Mouse (Mus musculus): ENCODE results near the gene Ccdc92. TPM values are rescaled to one million over a fixed set of nuclear protein-coding genes. Genes with fewer than 3 reads are reported as not detected.

Gene Ccdc92
- polyA plus RNA-seq, 1 experiment from 2014 or later: 26.4 TPM

- peaks cover 2% of the 10 kb centered on the region; the same call in 1 of the 2 replicates for H3K36me3 ChIP-seq (ENCODE audit: control insufficient read depth, insufficient read depth, low read length)
Observed at GRCm38 (mm10) chr5:124896135-124896534, 33.9 kb upstream of the Ccdc92 start.

GRCm38 (mm10) chr5:124891921-124892370 is 29.7 kb upstream of the Ccdc92 start:
- Histone ChIP-seq H3K4me2 (ENCODE audit: low read depth) (no peak overlapping the region), H3K36me3 (ENCODE audit: control insufficient read depth, insufficient read depth, low read length) (peaks cover 4% of the 10 kb centered on the region; the same call in 1 of the 2 replicates), H3K27me3 (ENCODE audit: control insufficient read depth, insufficient read depth, low read length) (no peaks in the 10 kb centered on the region), H3K9ac (ENCODE audit: low read length) (no peak overlapping the region), H3K4me3 (ENCODE audit: low read depth, low read length) (no peak overlapping the region), H3K9me3 (ENCODE audit: control insufficient read depth, low read length) (no peaks in the 10 kb centered on the region), H3K27ac (ENCODE audit: low read depth, low read length) (peak overlapping the region; percentile 9; the same call in 1 of the 2 replicates), H3K4me1 (ENCODE audit: control insufficient read depth, insufficient read depth, low read length) (peaks cover 7% of the 10 kb centered on the region)
- ATAC-seq (ENCODE audit: insufficient read depth, low FRiP score, low TSS enrichment) (no peak), DNase-seq (ENCODE audit: low spot score) (no peak)
- WGBS: 51% methylated on average over 3 of the region's 3 CpGs

More at GRCm38 (mm10) chr5:124896135-124896534, 33.9 kb upstream of the Ccdc92 start:
- H3K4me1 ChIP-seq (ENCODE audit: control insufficient read depth, insufficient read depth, low read length): no peaks in the 10 kb centered on the region
- no peak overlapping the region for H3K4me3 ChIP-seq (ENCODE audit: low read depth, low read length)
- WGBS: 60% methylated on average over 7 of the region's 8 CpGs
- no peak for ATAC-seq (ENCODE audit: insufficient read depth, low FRiP score, low TSS enrichment)
- no peak for DNase-seq (ENCODE audit: low spot score)
- H3K9me3 ChIP-seq (ENCODE audit: control insufficient read depth, low read length): no peaks in the 10 kb centered on the region
- H3K27me3 ChIP-seq (ENCODE audit: control insufficient read depth, insufficient read depth, low read length): no peaks in the 10 kb centered on the region
- H3K9ac ChIP-seq (ENCODE audit: low read length): no peak overlapping the region
- no peak overlapping the region for H3K4me2 ChIP-seq (ENCODE audit: low read depth)
- H3K27ac ChIP-seq (ENCODE audit: low read depth, low read length): no peak overlapping the region

- no peak for ATAC-seq (ENCODE audit: insufficient read depth, low FRiP score, low TSS enrichment)
- no peaks in the 10 kb centered on the region for H3K9me3 ChIP-seq (ENCODE audit: control insufficient read depth, low read length)
- WGBS: 97% methylated on average over 8 of the region's 8 CpGs
Observed at GRCm38 (mm10) chr5:124888661-124889060, 26.4 kb upstream of the Ccdc92 start.

GRCm38 (mm10) chr5:124883877-124884276 is 21.7 kb upstream of the Ccdc92 start:
- Histone ChIP-seq H3K27ac (ENCODE audit: low read depth, low read length) (no peak overlapping the region), H3K4me2 (ENCODE audit: low read depth) (no peak overlapping the region), H3K4me1 (ENCODE audit: control insufficient read depth, insufficient read depth, low read length) (no peaks in the 10 kb centered on the region), H3K36me3 (ENCODE audit: control insufficient read depth, insufficient read depth, low read length) (peaks cover 5% of the 10 kb centered on the region), H3K9me3 (ENCODE audit: control insufficient read depth, low read length) (no peaks in the 10 kb centered on the region), H3K9ac (ENCODE audit: low read length) (no peak overlapping the region), H3K27me3 (ENCODE audit: control insufficient read depth, insufficient read depth, low read length) (no peaks in the 10 kb centered on the region), H3K4me3 (ENCODE audit: low read depth, low read length) (no peak overlapping the region)
- 84% methylated on average over 6 of the region's 6 CpGs for WGBS
- ATAC-seq (ENCODE audit: insufficient read depth, low FRiP score, low TSS enrichment): no peak
- no peak for DNase-seq (ENCODE audit: low spot score)

More at GRCm38 (mm10) chr5:124888661-124889060, 26.4 kb upstream of the Ccdc92 start:
- H3K4me1 ChIP-seq (ENCODE audit: control insufficient read depth, insufficient read depth, low read length): peaks cover 7% of the 10 kb centered on the region
- no peak for DNase-seq (ENCODE audit: low spot score)
- no peak overlapping the region for H3K9ac ChIP-seq (ENCODE audit: low read length)
- H3K27me3 ChIP-seq (ENCODE audit: control insufficient read depth, insufficient read depth, low read length): no peaks in the 10 kb centered on the region
- no peak overlapping the region for H3K4me3 ChIP-seq (ENCODE audit: low read depth, low read length)
- H3K36me3 ChIP-seq (ENCODE audit: control insufficient read depth, insufficient read depth, low read length): peaks cover 7% of the 10 kb centered on the region
- no peak overlapping the region for H3K4me2 ChIP-seq (ENCODE audit: low read depth)
- H3K27ac ChIP-seq (ENCODE audit: low read depth, low read length): no peak overlapping the region

- WGBS: 87% methylated on average over 6 of the region's 6 CpGs
- H3K4me3 ChIP-seq (ENCODE audit: low read depth, low read length): no peak overlapping the region
- DNase-seq (ENCODE audit: low spot score) (no peak), ATAC-seq (ENCODE audit: insufficient read depth, low FRiP score, low TSS enrichment) (no peak)
- no peaks in the 10 kb centered on the region for H3K27me3 ChIP-seq (ENCODE audit: control insufficient read depth, insufficient read depth, low read length)
- no peak overlapping the region for H3K27ac ChIP-seq (ENCODE audit: low read depth, low read length)
- no peak overlapping the region for H3K4me2 ChIP-seq (ENCODE audit: low read depth)
- no peaks in the 10 kb centered on the region for H3K4me1 ChIP-seq (ENCODE audit: control insufficient read depth, insufficient read depth, low read length)
- no peak overlapping the region for H3K9ac ChIP-seq (ENCODE audit: low read length)
- no peaks in the 10 kb centered on the region for H3K9me3 ChIP-seq (ENCODE audit: control insufficient read depth, low read length)
- H3K36me3 ChIP-seq (ENCODE audit: control insufficient read depth, insufficient read depth, low read length): no peaks in the 10 kb centered on the region; the same call in none of the 2 replicates
Observed at GRCm38 (mm10) chr5:124879801-124880200, 17.6 kb upstream of the Ccdc92 start.

- WGBS: 88% methylated on average over 4 of the region's 4 CpGs
- Histone ChIP-seq H3K4me3 (ENCODE audit: low read depth, low read length) (no peak overlapping the region), H3K27ac (ENCODE audit: low read depth, low read length) (no peak overlapping the region), H3K27me3 (ENCODE audit: control insufficient read depth, insufficient read depth, low read length) (no peaks in the 10 kb centered on the region), H3K4me1 (ENCODE audit: control insufficient read depth, insufficient read depth, low read length) (no peaks in the 10 kb centered on the region), H3K9ac (ENCODE audit: low read length) (no peak overlapping the region), H3K36me3 (ENCODE audit: control insufficient read depth, insufficient read depth, low read length) (no peaks in the 10 kb centered on the region; the same call in 1 of the 2 replicates), H3K9me3 (ENCODE audit: control insufficient read depth, low read length) (no peaks in the 10 kb centered on the region), H3K4me2 (ENCODE audit: low read depth) (no peak overlapping the region)
- ATAC-seq (ENCODE audit: insufficient read depth, low FRiP score, low TSS enrichment) (no peak), DNase-seq (ENCODE audit: low spot score) (no peak)
Observed at GRCm38 (mm10) chr5:124879251-124879650, 17.0 kb upstream of the Ccdc92 start.

- Histone ChIP-seq H3K4me1 (ENCODE audit: control insufficient read depth, insufficient read depth, low read length) (no peaks in the 10 kb centered on the region), H3K4me3 (ENCODE audit: low read depth, low read length) (no peak overlapping the region), H3K27ac (ENCODE audit: low read depth, low read length) (no peak overlapping the region), H3K9ac (ENCODE audit: low read length) (no peak overlapping the region), H3K9me3 (ENCODE audit: control insufficient read depth, low read length) (no peaks in the 10 kb centered on the region), H3K27me3 (ENCODE audit: control insufficient read depth, insufficient read depth, low read length) (no peaks in the 10 kb centered on the region), H3K36me3 (ENCODE audit: control insufficient read depth, insufficient read depth, low read length) (no peaks in the 10 kb centered on the region; the same call in 1 of the 2 replicates), H3K4me2 (ENCODE audit: low read depth) (no peak overlapping the region)
- ATAC-seq (ENCODE audit: insufficient read depth, low FRiP score, low TSS enrichment): no peak
- WGBS: 92% methylated on average over 6 of the region's 6 CpGs
- DNase-seq (ENCODE audit: low spot score): no peak
Observed at GRCm38 (mm10) chr5:124873890-124874601, 11.8 kb upstream of the Ccdc92 start.

GRCm38 (mm10) chr5:124873096-124873495 is 10.9 kb upstream of the Ccdc92 start:
- H3K4me1 ChIP-seq (ENCODE audit: control insufficient read depth, insufficient read depth, low read length): 0 out of 2 replicates have a peak, but pooled peaks cover 2% of the 10 kb centered on the region
- no peak for ATAC-seq (ENCODE audit: insufficient read depth, low FRiP score, low TSS enrichment)
- H3K27me3 ChIP-seq (ENCODE audit: control insufficient read depth, insufficient read depth, low read length): no peaks in the 10 kb centered on the region
- no peak overlapping the region for H3K4me2 ChIP-seq (ENCODE audit: low read depth)
- no peak overlapping the region for H3K27ac ChIP-seq (ENCODE audit: low read depth, low read length)
- H3K4me3 ChIP-seq (ENCODE audit: low read depth, low read length): no peak overlapping the region
- H3K9ac ChIP-seq (ENCODE audit: low read length): no peak overlapping the region
- no peaks in the 10 kb centered on the region; the same call in 1 of the 2 replicates for H3K36me3 ChIP-seq (ENCODE audit: control insufficient read depth, insufficient read depth, low read length)
- no peak for DNase-seq (ENCODE audit: low spot score)
- no peaks in the 10 kb centered on the region for H3K9me3 ChIP-seq (ENCODE audit: control insufficient read depth, low read length)
- 94% methylated on average over 3 of the region's 3 CpGs for WGBS

- Histone ChIP-seq H3K4me2 (ENCODE audit: low read depth) (no peak overlapping the region), H3K4me1 (ENCODE audit: control insufficient read depth, insufficient read depth, low read length) (0 out of 2 replicates have a peak, but pooled peaks cover 2% of the 10 kb centered on the region), H3K9me3 (ENCODE audit: control insufficient read depth, low read length) (no peaks in the 10 kb centered on the region), H3K36me3 (ENCODE audit: control insufficient read depth, insufficient read depth, low read length) (no peaks in the 10 kb centered on the region; the same call in 1 of the 2 replicates), H3K4me3 (ENCODE audit: low read depth, low read length) (no peak overlapping the region), H3K9ac (ENCODE audit: low read length) (no peak overlapping the region), H3K27me3 (ENCODE audit: control insufficient read depth, insufficient read depth, low read length) (no peaks in the 10 kb centered on the region), H3K27ac (ENCODE audit: low read depth, low read length) (no peak overlapping the region)
- WGBS: 89% methylated on average over 2 of the region's 2 CpGs
- ATAC-seq (ENCODE audit: insufficient read depth, low FRiP score, low TSS enrichment) (no peak), DNase-seq (ENCODE audit: low spot score) (no peak)
Observed at GRCm38 (mm10) chr5:124872033-124872432, 9.8 kb upstream of the Ccdc92 start.

Measured in neural tube, embryonic 11.5 days (tissue).